Mouse (Mus musculus) limb, embryonic 13.5 days (tissue): ENCODE data around the gene Pef1. TPM values are rescaled to one million over a fixed set of nuclear protein-coding genes. Genes with fewer than 3 reads are reported as not detected.

ENCODE experiments used
- ATAC-seq: fragments of 200-750 bp; cut with Nextera tagmentation; 2 replicates; pipeline ENCODE4 v1.8.0; 2017; ENCODE audit warnings: low read depth, moderate number of reproducible peaks, moderate TSS enrichment; ENCODE audit not compliant: low FRiP score
- H3K27ac ChIP-seq: fragments of 300-500 bp; sonication (generic); 2 replicates; pipeline ENCODE4 v1.5.1; 2015; ENCODE audit warnings: inconsistent platforms, mild to moderate bottlenecking, moderate library complexity
- H3K27me3 ChIP-seq: fragments of 300-500 bp; sonication (generic); 2 replicates; pipeline ENCODE4 v1.6.1; 2015; ENCODE audit warnings: mild to moderate bottlenecking, inconsistent platforms
- H3K36me3 ChIP-seq: fragments of 300-500 bp; sonication (generic); 2 replicates; pipeline ENCODE4 v1.6.1; 2015; ENCODE audit warnings: inconsistent platforms, mild to moderate bottlenecking, moderate library complexity
- H3K4me1 ChIP-seq: fragments of 300-500 bp; sonication (generic); 2 replicates; pipeline ENCODE4 v1.6.1; 2015; ENCODE audit warnings: inconsistent platforms
- H3K4me2 ChIP-seq: fragments of 300-500 bp; sonication (generic); replicated peaks from 2 replicates; pipeline ENCODE4 v1.6.1; 2015; ENCODE audit warnings: inconsistent platforms, mild to moderate bottlenecking, moderate library complexity
- H3K4me3 ChIP-seq: fragments of 300-500 bp; sonication (generic); 2 replicates; pipeline ENCODE4 v1.5.1; 2015; ENCODE audit warnings: moderate library complexity, mild to moderate bottlenecking, inconsistent platforms
- H3K9ac ChIP-seq: fragments of 300-500 bp; sonication (generic); 2 replicates; pipeline ENCODE4 v1.6.1; 2015; ENCODE audit warnings: mild to moderate bottlenecking, inconsistent platforms
- H3K9me3 ChIP-seq: fragments of 300-500 bp; sonication (generic); 2 replicates; pipeline ENCODE4 v1.6.1; 2016; ENCODE audit warnings: inconsistent platforms
- WGBS: fragments of 180-500 bp; shearing (Covaris S2); methylation state at CpG from one replicate; pipeline ENCODE4 v1.1.7; 2015; 5-methylcytosine and 5-hydroxymethylcytosine counted together
- polyA plus RNA-seq: library from polyadenylated mRNA; unstranded; fragments of >200 nt; fragmentation: Nextera tagmentation; extraction: Ambion mirVana; gene quantifications from 2 replicates; pipeline ENCODE4 v1.2.1, GENCODE M21; 2015

Gene Pef1
- polyA plus RNA-seq, 1 experiment from 2014 or later = 64.1 TPM

GRCm38 (mm10) chr4:130125164-130125563, 22.8 kb downstream of the Pef1 start:
- ATAC-seq = no peak
- Histone ChIP-seq H3K4me3 (no peak overlapping the region), H3K4me1 (no peaks in the 10 kb centered on the region), H3K36me3 (peaks cover 83% of the 10 kb centered on the region), H3K27ac (no peak overlapping the region), H3K27me3 (no peaks in the 10 kb centered on the region), H3K4me2 (no peak overlapping the region), H3K9ac (no peak overlapping the region), H3K9me3 (no peaks in the 10 kb centered on the region)
- WGBS = 93% methylated on average over 6 of the region's 6 CpGs

GRCm38 (mm10) chr4:130125935-130126334, 23.6 kb downstream of the Pef1 start:
- Histone ChIP-seq H3K4me2 (no peak overlapping the region), H3K4me1 (no peaks in the 10 kb centered on the region), H3K9ac (no peak overlapping the region), H3K9me3 (no peaks in the 10 kb centered on the region), H3K4me3 (no peak overlapping the region), H3K36me3 (peaks cover 82% of the 10 kb centered on the region), H3K27ac (no peak overlapping the region), H3K27me3 (no peaks in the 10 kb centered on the region)
- WGBS = 39% methylated on average over 5 of the region's 5 CpGs
- ATAC-seq = no peak

GRCm38 (mm10) chr4:130128907-130129306, 26.5 kb downstream of the Pef1 start:
- no peaks in the 10 kb centered on the region for H3K27me3 ChIP-seq
- no peak overlapping the region for H3K9ac ChIP-seq
- H3K4me2 ChIP-seq = no peak overlapping the region
- ATAC-seq = no peak
- no peaks in the 10 kb centered on the region for H3K4me1 ChIP-seq
- H3K27ac ChIP-seq = no peak overlapping the region
- H3K4me3 ChIP-seq = no peak overlapping the region
- no peaks in the 10 kb centered on the region for H3K9me3 ChIP-seq
- peaks cover 52% of the 10 kb centered on the region for H3K36me3 ChIP-seq
- WGBS = 84% methylated on average over 5 of the region's 5 CpGs

- Histone ChIP-seq H3K9me3 (no peaks in the 10 kb centered on the region), H3K4me1 (no peaks in the 10 kb centered on the region), H3K4me3 (no peak overlapping the region), H3K9ac (no peak overlapping the region), H3K27ac (no peak overlapping the region), H3K4me2 (no peak overlapping the region), H3K36me3 (peaks cover 40% of the 10 kb centered on the region), H3K27me3 (no peaks in the 10 kb centered on the region)
- no peak for ATAC-seq
- WGBS = 61% methylated on average over 10 of the region's 10 CpGs
These were observed 27.7 kb downstream of the Pef1 start for GRCm38 (mm10) chr4:130130082-130130481.

- ATAC-seq = no peak
- WGBS = 55% methylated on average over 13 of the region's 13 CpGs
- H3K4me1 ChIP-seq = no peaks in the 10 kb centered on the region
These were observed 28.4 kb downstream of the Pef1 start for GRCm38 (mm10) chr4:130130641-130131350.

GRCm38 (mm10) chr4:130131448-130132105, 29.2 kb downstream of the Pef1 start:
- Histone ChIP-seq H3K9ac (no peak overlapping the region), H3K4me1 (no peaks in the 10 kb centered on the region), H3K4me3 (no peak overlapping the region), H3K4me2 (no peak overlapping the region), H3K27ac (no peak overlapping the region), H3K27me3 (peaks cover 14% of the 10 kb centered on the region), H3K9me3 (no peaks in the 10 kb centered on the region), H3K36me3 (peaks cover 26% of the 10 kb centered on the region)
- 85% methylated on average over 7 of the region's 7 CpGs for WGBS
- no peak for ATAC-seq

More at GRCm38 (mm10) chr4:130130641-130131350, 28.4 kb downstream of the Pef1 start:
- Histone ChIP-seq H3K4me2 (no peak overlapping the region), H3K27me3 (peaks cover 6% of the 10 kb centered on the region), H3K4me3 (no peak overlapping the region), H3K9ac (no peak overlapping the region), H3K36me3 (peaks cover 33% of the 10 kb centered on the region), H3K9me3 (no peaks in the 10 kb centered on the region), H3K27ac (no peak overlapping the region)

- peaks cover 32% of the 10 kb centered on the region for H3K27me3 ChIP-seq
- H3K4me2 ChIP-seq = no peak overlapping the region
- 57% methylated on average over 6 of the region's 6 CpGs for WGBS
- no peak overlapping the region for H3K27ac ChIP-seq
- no peak overlapping the region for H3K9ac ChIP-seq
- no peak overlapping the region for H3K4me3 ChIP-seq
- H3K9me3 ChIP-seq = no peaks in the 10 kb centered on the region
- H3K4me1 ChIP-seq = 0 out of 2 replicates have a peak, but pooled peaks cover 4% of the 10 kb centered on the region
- no peak for ATAC-seq
- peaks cover 7% of the 10 kb centered on the region; the same call in 1 of the 2 replicates for H3K36me3 ChIP-seq
These were observed 31.0 kb downstream of the Pef1 start for GRCm38 (mm10) chr4:130133399-130133798.

GRCm38 (mm10) chr4:130138441-130139213, 36.3 kb downstream of the Pef1 start:
- Histone ChIP-seq H3K27ac (no peak overlapping the region), H3K9me3 (no peaks in the 10 kb centered on the region), H3K27me3 (peaks cover 80% of the 10 kb centered on the region), H3K4me1 (peaks cover 13% of the 10 kb centered on the region), H3K36me3 (no peaks in the 10 kb centered on the region), H3K4me3 (peak overlapping the region; percentile 43), H3K4me2 (peak overlapping the region; percentile 77), H3K9ac (peak overlapping the region; percentile 50)
- WGBS = under 1% methylated on average over 47 of the region's 57 CpGs
- ATAC-seq = peak; percentile 53; the same call in 1 of the 2 replicates

GRCm38 (mm10) chr4:130139214-130139492, 36.8 kb downstream of the Pef1 start, which contains the start of gene Hcrtr1:
Hcrtr1 (minus strand) TSS chr4:130139359.
- Histone ChIP-seq H3K27me3 (peaks cover 80% of the 10 kb centered on the region), H3K4me3 (peak within 1 kb of the TSS; percentile 43), H3K9me3 (no peaks in the 10 kb centered on the region), H3K27ac (no peak within 1 kb of the TSS), H3K4me2 (peak within 1 kb of the TSS; percentile 77), H3K36me3 (no peaks in the 10 kb centered on the region), H3K4me1 (peaks cover 13% of the 10 kb centered on the region), H3K9ac (peak within 1 kb of the TSS; percentile 50)
- no peak for ATAC-seq
- WGBS = 1% methylated on average over 12 of the region's 15 CpGs

GRCm38 (mm10) chr4:130140992-130141402, 38.6 kb downstream of the Pef1 start:
- Histone ChIP-seq H3K27me3 (peaks cover 72% of the 10 kb centered on the region), H3K9ac (no peak overlapping the region), H3K4me2 (no peak overlapping the region), H3K36me3 (no peaks in the 10 kb centered on the region), H3K4me1 (peaks cover 13% of the 10 kb centered on the region), H3K9me3 (no peaks in the 10 kb centered on the region), H3K27ac (no peak overlapping the region), H3K4me3 (no peak overlapping the region)
- 64% methylated on average over 9 of the region's 9 CpGs for WGBS
- ATAC-seq = no peak

GRCm38 (mm10) chr4:130141786-130142185, 39.4 kb downstream of the Pef1 start:
- no peak overlapping the region for H3K9ac ChIP-seq
- H3K4me3 ChIP-seq = no peak overlapping the region
- H3K9me3 ChIP-seq = no peaks in the 10 kb centered on the region
- ATAC-seq = no peak
- WGBS = 53% methylated on average over 3 of the region's 3 CpGs
- H3K27me3 ChIP-seq = peaks cover 64% of the 10 kb centered on the region
- H3K36me3 ChIP-seq = no peaks in the 10 kb centered on the region
- peaks cover 13% of the 10 kb centered on the region for H3K4me1 ChIP-seq
- no peak overlapping the region for H3K4me2 ChIP-seq
- H3K27ac ChIP-seq = no peak overlapping the region

GRCm38 (mm10) chr4:130148405-130148804, 46.0 kb downstream of the Pef1 start:
- 60% methylated on average over 10 of the region's 10 CpGs for WGBS

More at GRCm38 (mm10) chr4:130148405-130148804, 46.0 kb downstream of the Pef1 start:
- H3K27me3 ChIP-seq = peaks cover 32% of the 10 kb centered on the region
- ATAC-seq = no peak
- H3K4me1 ChIP-seq = no peaks in the 10 kb centered on the region
- no peak overlapping the region for H3K4me3 ChIP-seq
- H3K4me2 ChIP-seq = no peak overlapping the region
- no peaks in the 10 kb centered on the region for H3K9me3 ChIP-seq
- no peak overlapping the region for H3K9ac ChIP-seq
- no peaks in the 10 kb centered on the region for H3K36me3 ChIP-seq
- H3K27ac ChIP-seq = no peak overlapping the region
